Mouse (Mus musculus) CH12.LX (cell line): ENCODE measurements around the gene Ccdc57. TPM values are rescaled to one million over a fixed set of nuclear protein-coding genes. Genes with fewer than 3 reads are reported as not detected.

ENCODE experiments used
- DNase-seq: peaks from one replicate; pipeline ENCODE4 v3.0.0-alpha.2; 2013; ENCODE audit errors: extremely low read depth
- H3K27ac ChIP-seq: 2 replicates; pipeline ENCODE4 v1.5.1; 2012; ENCODE audit warnings: low read depth, mild to moderate bottlenecking, control low read depth, moderate library complexity; ENCODE audit not compliant: insufficient read depth
- H3K27me3 ChIP-seq: replicated peaks from 2 replicates; pipeline ENCODE3; 2012; ENCODE audit warnings: inconsistent platforms
- H3K36me3 ChIP-seq, 2 experiments: replicated peaks in 1 of 2; 2 replicates each; pipeline versions ENCODE3 to v1.6.1; 2012; ENCODE audit warnings: inconsistent platforms in 1 of 2, low read length in 1 of 2, mild to moderate bottlenecking in 1 of 2, mixed read lengths in 1 of 2, moderate library complexity in 1 of 2; ENCODE audit not compliant: control insufficient read depth in 1 of 2, insufficient read depth in 1 of 2
- H3K4me1 ChIP-seq, 2 experiments: 2 replicates each; pipeline ENCODE4 v1.6.1; 2012; ENCODE audit warnings: inconsistent platforms in 1 of 2, moderate library complexity in 1 of 2; ENCODE audit not compliant: insufficient read depth in 2 of 2, control insufficient read depth in 1 of 2
- H3K4me2 ChIP-seq: 2 replicates; pipeline ENCODE4 v1.6.1; 2012; ENCODE audit warnings: low read depth, mild to moderate bottlenecking, control low read depth; ENCODE audit not compliant: poor library complexity, insufficient read depth, severe bottlenecking
- H3K4me3 ChIP-seq, 3 experiments: fragments of 150-350 bp in 1 of 3; sonication (generic) in 1 of 3; replicated peaks in 1 of 3; 2 replicates each; pipeline versions ENCODE3 to v1.5.1; 2011 to 2012; ENCODE audit warnings: low read depth in 2 of 3, low read length in 2 of 3, mild to moderate bottlenecking in 2 of 3, moderate library complexity in 2 of 3, control low read depth in 1 of 3, improper control_type of control experiment in 1 of 3, inconsistent platforms in 1 of 3, mixed read lengths in 1 of 3; ENCODE audit not compliant: poor library complexity in 1 of 3
- H3K79me2 ChIP-seq: replicated peaks from 2 replicates; pipeline ENCODE4 v1.6.1; 2012; ENCODE audit warnings: mild to moderate bottlenecking, moderate library complexity; ENCODE audit not compliant: control insufficient read depth, poor library complexity, insufficient read depth, severe bottlenecking; ENCODE audit errors: extremely low read depth
- H3K9ac ChIP-seq: 2 replicates; pipeline ENCODE4 v1.6.1; 2012; ENCODE audit warnings: low read depth, mild to moderate bottlenecking, control low read depth, moderate library complexity; ENCODE audit not compliant: insufficient read depth
- H3K9me3 ChIP-seq: replicated peaks from 2 replicates; pipeline ENCODE3; 2012; ENCODE audit warnings: low read length, inconsistent platforms, mixed read lengths
- BHLHE40 ChIP-seq: IDR thresholded peaks from 2 replicates; pipeline ENCODE4 v1.6.1; 2011; ENCODE audit warnings: mild to moderate bottlenecking, low read depth, low read length, improper control_type of control experiment
- CHD2 ChIP-seq: IDR thresholded peaks from 2 replicates; pipeline ENCODE4 v1.6.1; 2011; ENCODE audit warnings: low read length, improper control_type of control experiment
- E2F4 ChIP-seq: IDR thresholded peaks from 2 replicates; pipeline ENCODE4 v1.6.1; 2011; ENCODE audit warnings: low read depth, low read length, improper control_type of control experiment; ENCODE audit not compliant: insufficient replicate concordance
- EP300 ChIP-seq: IDR thresholded peaks from 2 replicates; pipeline ENCODE4 v1.6.1; 2011; ENCODE audit warnings: low read length, improper control_type of control experiment
- ETS1 ChIP-seq: conservative IDR thresholded peaks from 2 replicates; pipeline ENCODE4 v1.6.1; 2012; ENCODE audit warnings: low read depth, mild to moderate bottlenecking, inconsistent platforms, low read length, improper control_type of control experiment, moderate library complexity
- GABPA ChIP-seq: IDR thresholded peaks from 2 replicates; pipeline ENCODE4 v1.6.1; 2012; ENCODE audit warnings: low read depth, low read length, improper control_type of control experiment, inconsistent platforms; ENCODE audit not compliant: insufficient replicate concordance
- HCFC1 ChIP-seq: IDR thresholded peaks from 2 replicates; pipeline ENCODE4 v1.6.1; 2012; ENCODE audit warnings: low read depth, mild to moderate bottlenecking, inconsistent platforms, low read length, improper control_type of control experiment
- IRF4 ChIP-seq: IDR thresholded peaks from 2 replicates; pipeline ENCODE4 v1.6.1; 2014; ENCODE audit warnings: low read depth, mild to moderate bottlenecking, inconsistent platforms, low read length, improper control_type of control experiment
- JUN ChIP-seq: IDR thresholded peaks from 2 replicates; pipeline ENCODE4 v1.6.1; 2011; ENCODE audit warnings: low read depth, mild to moderate bottlenecking, low read length, improper control_type of control experiment, moderate library complexity; ENCODE audit not compliant: insufficient read depth
- JUND ChIP-seq: conservative IDR thresholded peaks from 2 replicates; pipeline ENCODE4 v1.6.1; 2011; ENCODE audit warnings: low read depth, low read length, improper control_type of control experiment
- KAT2A ChIP-seq: IDR thresholded peaks from 2 replicates; pipeline ENCODE4 v1.6.1; 2012; ENCODE audit warnings: low read length, improper control_type of control experiment, inconsistent platforms; ENCODE audit not compliant: insufficient replicate concordance
- MAFK ChIP-seq: IDR thresholded peaks from 2 replicates; pipeline ENCODE4 v1.6.1; 2011; ENCODE audit warnings: low read length, improper control_type of control experiment; ENCODE audit not compliant: insufficient replicate concordance
- MAX ChIP-seq: IDR thresholded peaks from 2 replicates; pipeline ENCODE4 v1.6.1; 2011; ENCODE audit warnings: low read length, improper control_type of control experiment
- MAZ ChIP-seq: IDR thresholded peaks from 2 replicates; pipeline ENCODE4 v1.6.1; 2012; ENCODE audit warnings: low read depth, mild to moderate bottlenecking, inconsistent platforms, low read length, improper control_type of control experiment, moderate library complexity
- MEF2A ChIP-seq: IDR thresholded peaks from 2 replicates; pipeline ENCODE4 v1.6.1; 2014; ENCODE audit warnings: low read depth, mild to moderate bottlenecking, inconsistent platforms, low read length, improper control_type of control experiment, borderline replicate concordance
- MYC ChIP-seq: IDR thresholded peaks from 2 replicates; pipeline ENCODE4 v1.6.1; 2011; ENCODE audit warnings: low read depth, mild to moderate bottlenecking, improper control_type of control experiment, low read length
- NELFE ChIP-seq: IDR thresholded peaks from 2 replicates; pipeline ENCODE4 v1.6.1; 2011; ENCODE audit warnings: low read depth, low read length, improper control_type of control experiment
- NRF1 ChIP-seq: IDR thresholded peaks from 2 replicates; pipeline ENCODE4 v1.6.1; 2014; ENCODE audit warnings: low read depth, mild to moderate bottlenecking, inconsistent platforms, low read length, improper control_type of control experiment, moderate library complexity
- PAX5 ChIP-seq: IDR thresholded peaks from 2 replicates; pipeline ENCODE4 v1.6.1; 2012; ENCODE audit warnings: low read length, inconsistent platforms, mixed read lengths
- POLR2A ChIP-seq: IDR thresholded peaks from 2 replicates; pipeline ENCODE4 v1.6.1; 2011; ENCODE audit warnings: low read depth, mild to moderate bottlenecking, improper control_type of control experiment, low read length
- POLR2AphosphoS2 ChIP-seq: IDR thresholded peaks from 2 replicates; pipeline ENCODE4 v1.6.1; 2011; ENCODE audit warnings: low read depth, low read length, improper control_type of control experiment
- RAD21 ChIP-seq: IDR thresholded peaks from 2 replicates; pipeline ENCODE4 v1.6.1; 2011; ENCODE audit warnings: low read depth, mild to moderate bottlenecking, low read length, improper control_type of control experiment, moderate library complexity
- SIN3A ChIP-seq: IDR thresholded peaks from 2 replicates; pipeline ENCODE4 v1.6.1; 2012; ENCODE audit warnings: low read length, improper control_type of control experiment, inconsistent platforms
- TBP ChIP-seq: conservative IDR thresholded peaks from 2 replicates; pipeline ENCODE4 v1.6.1; 2011; ENCODE audit warnings: low read depth, low read length, improper control_type of control experiment
- USF1 ChIP-seq: IDR thresholded peaks from 2 replicates; pipeline ENCODE4 v1.6.1; 2014; ENCODE audit warnings: low read depth, mild to moderate bottlenecking, inconsistent platforms, low read length, improper control_type of control experiment
- ZC3H11A ChIP-seq: IDR thresholded peaks from 2 replicates; pipeline ENCODE4 v1.6.1; 2012; ENCODE audit warnings: low read depth, mild to moderate bottlenecking, inconsistent platforms, low read length, improper control_type of control experiment
- ZKSCAN1 ChIP-seq: IDR thresholded peaks from 2 replicates; pipeline ENCODE4 v1.6.1; 2012; ENCODE audit warnings: low read depth, inconsistent platforms, low read length, improper control_type of control experiment, borderline replicate concordance
- ZMIZ1 ChIP-seq: IDR thresholded peaks from 2 replicates; pipeline ENCODE4 v1.6.1; 2012; ENCODE audit warnings: low read depth, mild to moderate bottlenecking, inconsistent platforms, low read length, improper control_type of control experiment
- ZNF384 ChIP-seq: IDR thresholded peaks from 2 replicates; pipeline ENCODE4 v1.6.1; 2012; ENCODE audit warnings: low read depth, low read length, improper control_type of control experiment, inconsistent platforms
- dilution Hi-C: fragments of 300-500 bp; cut with MboI; formaldehyde crosslinking; loops from 2 replicates; pipeline ENCODE4 v1.14.3; 2020; ENCODE audit warnings: low sequenced_read_pairs; ENCODE audit not compliant: extremely low pct_unique_long_range_greater_than_20kb, extremely low pct_ligation_motif_present
- in situ Hi-C: fragments of 300-500 bp; cut with MboI; formaldehyde crosslinking; loops from 3 replicates; pipeline ENCODE4 v1.14.3; 2019; ENCODE audit warnings: low sequenced_read_pairs, low pct_ligation_motif_present, low pct_unique_long_range_greater_than_20kb, mixed read lengths
- polyA plus RNA-seq: library from polyadenylated mRNA; unstranded; fragments of >175 nt; gene quantifications from 2 replicates; pipeline ENCODE4 v1.2.1, GENCODE M21; 2012; ENCODE audit warnings: low read depth; ENCODE audit not compliant: insufficient read length
- total RNA-seq, 2 experiments: library from RNA; depleted of rRNA; stranded (reverse); fragments of 300-350 nt in 1 of 2; fragments of >200 nt in 1 of 2; gene quantifications; 2 replicates each; pipeline ENCODE4 v1.2.3; 2012 to 2014

The Ccdc57 gene
- total and polyA plus RNA-seq, 3 experiments = 2.3 to 6.0 (median 5.4) TPM

GRCm38 (mm10) chr11:120824787-120825288 lies 107.8 kb downstream of the Ccdc57 start:
- H3K4me1 ChIP-seq = peaks cover 26 to 53% of the 10 kb centered on the region in 2 experiments
- no peak for DNase-seq
- H3K4me3 ChIP-seq = peak overlapping the region; percentile 47 to 89 (median 75)
- H3K9me3 ChIP-seq = no peaks in the 10 kb centered on the region
- peaks cover 33% of the 10 kb centered on the region for H3K79me2 ChIP-seq
- peak overlapping the region; percentile 61 for H3K9ac ChIP-seq
- in situ Hi-C loops (loop anchor here (5.0 kb wide), 1 partner anchor 62 kb away; no protein-coding TSS in a partner anchor), dilution Hi-C loops (no loop called here)
- H3K36me3 ChIP-seq = peaks cover 18 to 32% of the 10 kb centered on the region in 2 experiments
- 0 out of 2 replicates have a peak overlapping the region, but pooled peaks have one; percentile 7 for H3K27ac ChIP-seq
- no peaks in the 10 kb centered on the region for H3K27me3 ChIP-seq
- peak overlapping the region; percentile 69 for H3K4me2 ChIP-seq
- TF ChIP-seq POLR2AphosphoS2 = no peak

GRCm38 (mm10) chr11:120823956-120824786 lies 108.5 kb downstream of the Ccdc57 start, which contains the start of gene Fasn:
TSS of gene Fasn (minus strand) at chr11:120824547.
- Histone ChIP-seq H3K27me3 (no peaks in the 10 kb centered on the region), H3K9me3 (no peaks in the 10 kb centered on the region), H3K27ac (peak within 1 kb of the TSS; percentile 67), H3K36me3 (peaks cover 25 to 39% of the 10 kb centered on the region in 2 experiments), H3K9ac (peak within 1 kb of the TSS; percentile 80), H3K4me1 (peaks cover 26 to 50% of the 10 kb centered on the region in 2 experiments), H3K79me2 (peaks cover 33% of the 10 kb centered on the region), H3K4me3 (peak within 1 kb of the TSS; percentile 75 to 97 (median 89)), H3K4me2 (peak within 1 kb of the TSS; percentile 83)
- DNase-seq = peak; percentile 95
- in situ Hi-C loops (loop anchor here (5.0 kb wide), 1 partner anchor 63 kb away; no protein-coding TSS in a partner anchor), dilution Hi-C loops (no loop called here)
- TF ChIP-seq MAFK (no peak), POLR2A (peak; percentile 99), BHLHE40 (no peak; the same call in 1 of the 2 replicates), SIN3A (peak; percentile 93), USF1 (no peak), JUND (no peak), POLR2AphosphoS2 (peak; percentile 99), MAX (peak; percentile 73), NRF1 (peak; percentile 89), JUN (no peak), MYC (0 out of 2 replicates have a peak, but pooled peaks have one; percentile 76), E2F4 (0 out of 2 replicates have a peak, but pooled peaks have one; percentile 39), ZC3H11A (no peak), EP300 (no peak; the same call in 1 of the 2 replicates), IRF4 (peak; percentile 46; the same call in 1 of the 2 replicates), GABPA (no peak), PAX5 (no peak), ETS1 (no peak), CHD2 (no peak; the same call in 1 of the 2 replicates), KAT2A (0 out of 2 replicates have a peak, but pooled peaks have one; percentile 63), RAD21 (peak; percentile 0), ZMIZ1 (peak; percentile 99), MAZ (no peak; the same call in 1 of the 2 replicates), HCFC1 (peak; percentile 7), ZKSCAN1 (no peak), MEF2A (peak; percentile 68; the same call in 1 of the 2 replicates), NELFE (peak; percentile 100), TBP (peak; percentile 96), ZNF384 (no peak)
